ENCODE assay signal across 8 mouse cellular contexts in the genomic region with DNA sequence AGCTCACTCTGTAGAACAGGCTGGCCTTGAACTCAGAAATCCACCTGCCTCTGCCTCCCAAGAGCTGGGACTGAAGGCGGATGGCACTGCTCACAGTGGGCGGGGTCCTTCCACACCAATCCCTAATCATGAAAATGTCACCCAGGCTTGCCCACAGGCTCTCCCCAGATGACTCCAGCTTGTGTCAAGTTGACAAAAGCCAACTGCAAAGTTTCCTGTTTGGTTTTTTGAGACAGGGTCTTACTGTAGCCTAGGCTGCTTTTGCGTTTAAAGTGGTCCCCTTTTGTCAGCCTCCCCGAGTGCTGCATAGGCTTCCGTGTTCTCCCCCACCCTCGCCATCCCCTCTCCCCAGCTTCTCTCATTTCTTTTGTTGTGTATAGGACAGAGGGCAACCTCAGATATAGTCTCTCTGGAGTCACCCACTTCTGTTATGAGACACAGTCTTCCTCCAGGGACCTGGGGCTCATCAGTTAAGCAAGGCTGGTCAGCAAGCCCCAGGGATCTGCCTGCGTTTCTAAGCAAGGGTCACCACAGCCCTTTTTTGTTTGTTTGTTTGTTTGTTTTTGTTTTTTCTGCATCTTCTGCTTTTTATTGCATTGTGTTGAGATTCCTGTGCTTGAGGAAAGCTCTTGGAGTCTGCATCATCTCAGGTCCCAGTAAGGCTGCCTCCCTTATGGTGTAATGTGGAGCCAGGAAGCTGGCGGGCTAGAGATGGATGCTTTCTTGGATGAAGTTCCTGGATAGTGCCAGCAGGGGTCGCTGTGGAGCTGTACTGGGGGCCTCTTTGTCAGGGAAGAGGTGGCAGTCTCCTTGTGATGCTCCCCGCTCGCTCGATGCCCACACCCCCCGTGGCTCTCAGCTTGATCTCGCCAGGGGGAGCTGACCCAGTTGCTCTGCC. TPM values are rescaled to one million over a fixed set of nuclear protein-coding genes. Genes with fewer than 3 reads are reported as not detected.
DNase-seq lines count a peak whose midpoint lies in the region; ATAC-seq and TF ChIP-seq lines count a peak whose summit lies in the region.

No protein-coding gene starts in this region.

- H3ac ChIP-seq in myocyte (ENCODE audit: control insufficient read depth, insufficient read length), result no peak overlapping the region

- DNase-seq in A20 (ENCODE audit: low read depth, low spot score), result peak; percentile 72
- DNase-seq in brain, embryonic 14.5 days (ENCODE audit: low read depth), result peak; percentile 95
- DNase-seq in heart, embryonic 10.5 days (ENCODE audit: low spot score), result peak; percentile 95
- peak; percentile 69 to 74 for DNase-seq in spleen, postnatal 36 days (ENCODE audit: low spot score in 2 of 2)

- no peaks in the 10 kb centered on the region for H3K79me2 ChIP-seq in myocyte (ENCODE audit: control insufficient read depth, insufficient read depth)

- peak; percentile 58 for ATAC-seq in kidney, embryonic 14.5 days (ENCODE audit: low FRiP score, low TSS enrichment)
- ATAC-seq in limb, embryonic 15.5 days (ENCODE audit: insufficient number of reproducible peaks, low FRiP score, low TSS enrichment, low read depth), result no peak

- no peaks in the 10 kb centered on the region for H3K9me3 ChIP-seq in heart, embryonic 10.5 days
- H3K9me3 ChIP-seq in kidney, embryonic 14.5 days (ENCODE audit: control insufficient read depth, low read length), result no peaks in the 10 kb centered on the region
- no peaks in the 10 kb centered on the region for H3K9me3 ChIP-seq in limb, embryonic 15.5 days

- no peaks in the 10 kb centered on the region for H3K4me1 ChIP-seq in embryonic fibroblast, embryonic 13.5 days (ENCODE audit: control insufficient read depth, insufficient read depth, low read length)
- peaks cover 41% of the 10 kb centered on the region for H3K4me1 ChIP-seq in heart, embryonic 10.5 days
- H3K4me1 ChIP-seq in kidney, embryonic 14.5 days (ENCODE audit: control insufficient read depth, insufficient read depth, low read length), result peaks cover 39% of the 10 kb centered on the region
- peaks cover 39% of the 10 kb centered on the region for H3K4me1 ChIP-seq in limb, embryonic 15.5 days

- no peak overlapping the region for H3K27ac ChIP-seq in embryonic fibroblast, embryonic 13.5 days (ENCODE audit: insufficient read depth, low read length)
- H3K27ac ChIP-seq in heart, embryonic 10.5 days, result peak overlapping the region; percentile 71
- no peak overlapping the region for H3K27ac ChIP-seq in kidney, embryonic 14.5 days (ENCODE audit: low read depth, low read length)
- H3K27ac ChIP-seq in limb, embryonic 15.5 days, result no peak overlapping the region

- peak; percentile 98 for TF ChIP-seq CTCF in brain, embryonic 14.5 days (IDR thresholded peaks at IDR 0.05; ENCODE audit: borderline replicate concordance, extremely low read depth, insufficient read depth, insufficient read length)
- TF ChIP-seq CTCF in embryonic fibroblast, embryonic 13.5 days (IDR thresholded peaks at IDR 0.05; ENCODE audit: borderline replicate concordance, insufficient read depth, low read length), result peak; percentile 73; the same call in 1 of the 2 replicates

- 32% methylated on average over 14 of the region's 14 CpGs for WGBS in heart, embryonic 10.5 days
- WGBS in kidney, embryonic 14.5 days, result 38% methylated on average over 14 of the region's 14 CpGs
- WGBS in limb, embryonic 15.5 days, result 37% methylated on average over 14 of the region's 14 CpGs

- H3K4me3 ChIP-seq in embryonic fibroblast, embryonic 13.5 days (ENCODE audit: insufficient read depth, low read length), result no peak overlapping the region
- H3K4me3 ChIP-seq in heart, embryonic 10.5 days, result peak overlapping the region; percentile 35
- peak overlapping the region; percentile 17; the same call in 1 of the 2 replicates for H3K4me3 ChIP-seq in kidney, embryonic 14.5 days (ENCODE audit: low read length)
- peak overlapping the region; percentile 25 for H3K4me3 ChIP-seq in limb, embryonic 15.5 days
- H3K4me3 ChIP-seq in myocyte, result no peak overlapping the region

- peak; percentile 13; the same call in 1 of the 2 replicates for TF ChIP-seq POLR2A in brain, embryonic 14.5 days (IDR thresholded peaks at IDR 0.05; ENCODE audit: borderline replicate concordance, extremely low read depth, insufficient read depth, insufficient read length, poor library complexity, severe bottlenecking)
- TF ChIP-seq POLR2A in embryonic fibroblast, embryonic 13.5 days (IDR thresholded peaks at IDR 0.05; ENCODE audit: low read depth, low read length), result no peak
- TF ChIP-seq POLR2A in myocyte (IDR thresholded peaks at IDR 0.05; ENCODE audit: insufficient read length, low read depth), result no peak

- H3K36me3 ChIP-seq in heart, embryonic 10.5 days, result no peaks in the 10 kb centered on the region
- no peaks in the 10 kb centered on the region for H3K36me3 ChIP-seq in kidney, embryonic 14.5 days (ENCODE audit: control insufficient read depth, insufficient read depth, low read length)
- H3K36me3 ChIP-seq in limb, embryonic 15.5 days, result no peaks in the 10 kb centered on the region
- H3K36me3 ChIP-seq in myocyte (ENCODE audit: control insufficient read depth, insufficient read depth), result no peaks in the 10 kb centered on the region

- H3K4me2 ChIP-seq in kidney, embryonic 14.5 days (replicated peaks; ENCODE audit: low read depth, low read length), result peak overlapping the region; percentile 40
- peak overlapping the region; percentile 44 for H3K4me2 ChIP-seq in limb, embryonic 15.5 days
- peak overlapping the region; percentile 22 for H3K4me2 ChIP-seq in myocyte (ENCODE audit: low read depth)

- peaks cover 24% of the 10 kb centered on the region for H3K27me3 ChIP-seq in heart, embryonic 10.5 days (ENCODE audit: insufficient read depth, poor library complexity, severe bottlenecking)
- no peaks in the 10 kb centered on the region; the same call in 1 of the 2 replicates for H3K27me3 ChIP-seq in kidney, embryonic 14.5 days (ENCODE audit: control insufficient read depth, insufficient read depth, low read length)
- 0 out of 2 replicates have a peak, but pooled peaks cover 5% of the 10 kb centered on the region for H3K27me3 ChIP-seq in limb, embryonic 15.5 days
- H3K27me3 ChIP-seq in myocyte (ENCODE audit: control insufficient read depth, insufficient read depth, insufficient read length), result peaks cover 4% of the 10 kb centered on the region

- H3K9ac ChIP-seq in kidney, embryonic 14.5 days (ENCODE audit: low read depth, low read length), result no peak overlapping the region
- no peak overlapping the region for H3K9ac ChIP-seq in limb, embryonic 15.5 days

TF ChIP-seq in myocyte, 11 proteins besides CTCF, POLR2A, EP300 and RAD21:
- TF ChIP-seq TCF12 (IDR thresholded peaks at IDR 0.05; ENCODE audit: insufficient read depth, poor library complexity, severe bottlenecking) (no peak), CEBPB (IDR thresholded peaks at IDR 0.05; ENCODE audit: insufficient read depth, poor library complexity, severe bottlenecking) (no peak), MAX (IDR thresholded peaks at IDR 0.05; ENCODE audit: low read depth) (no peak), MYOD1 (IDR thresholded peaks at IDR 0.05; ENCODE audit: control insufficient read depth in 1 of 3, insufficient read length in 2 of 3, low read depth in 2 of 3) (no peak), SRF (IDR thresholded peaks at IDR 0.05; ENCODE audit: control insufficient read depth, insufficient read length, low read depth) (no peak), TCF3 (IDR thresholded peaks at IDR 0.05; ENCODE audit: insufficient read length, low read depth) (no peak), E2F4 (IDR thresholded peaks at IDR 0.05; ENCODE audit: insufficient read depth) (no peak), POLR2AphosphoS2 (IDR thresholded peaks at IDR 0.05; ENCODE audit: insufficient read length, low read depth) (no peak), USF1 (IDR thresholded peaks at IDR 0.05; ENCODE audit: low read depth) (no peak), REST (IDR thresholded peaks at IDR 0.05; ENCODE audit: insufficient read depth, insufficient read length) (no peak), MYOG (IDR thresholded peaks at IDR 0.05; ENCODE audit: control insufficient read depth in 1 of 3, insufficient read depth in 1 of 3, insufficient read length in 2 of 3, low read depth in 2 of 3) (no peak)

RNA-seq across cellular contexts. Expression of gene Prcd, which starts 10.4 kb away (rescaled TPM):
- polyA plus RNA-seq in brain, embryonic 14.5 days (2012; rRNA removed), result 1.0 and 1.4 TPM in 2 replicates
- not detected in 2 replicates for polyA plus RNA-seq in embryonic fibroblast, embryonic 13.5 days (2011; ENCODE audit: insufficient read length, low read depth, missing spikeins)
- 0.60 and 0.78 TPM in 2 replicates for polyA plus RNA-seq in heart, embryonic 10.5 days (2016; fragmentation: Nextera tagmentation; extraction: Ambion mirVana)
- polyA plus RNA-seq in kidney, embryonic 14.5 days (2014; fragmentation: Nextera tagmentation; extraction: Ambion mirVana), result 1.1 and 1.4 TPM in 2 replicates
- polyA plus RNA-seq in limb, embryonic 15.5 days (2015; fragmentation: Nextera tagmentation; extraction: Ambion mirVana), result 1.9 and 2.6 TPM in 2 replicates
- polyA plus RNA-seq in myocyte (2012; fragmentation: generic; extraction: Trizol), result 0.74 TPM

RNA-seq across cellular contexts. Expression of gene Cygb, which starts 11.2 kb away (rescaled TPM):
- polyA plus RNA-seq in brain, embryonic 14.5 days (2012; rRNA removed), result 18.3 TPM in 2 replicates
- 0.74 TPM in 1 of 2 replicates, not detected in the other for polyA plus RNA-seq in embryonic fibroblast, embryonic 13.5 days (2011; ENCODE audit: insufficient read length, low read depth, missing spikeins)
- 1.0 and 2.8 TPM in 2 replicates for polyA plus RNA-seq in heart, embryonic 10.5 days (2016; fragmentation: Nextera tagmentation; extraction: Ambion mirVana)
- 11.0 and 11.3 TPM in 2 replicates for polyA plus RNA-seq in kidney, embryonic 14.5 days (2014; fragmentation: Nextera tagmentation; extraction: Ambion mirVana)
- 20.1 and 22.2 TPM in 2 replicates for polyA plus RNA-seq in limb, embryonic 15.5 days (2015; fragmentation: Nextera tagmentation; extraction: Ambion mirVana)
- polyA plus RNA-seq in myocyte (2012; fragmentation: generic; extraction: Trizol), result 0.47 TPM

RNA-seq across cellular contexts. Expression of gene Rhbdf2, which starts 16.1 kb away (rescaled TPM):
- 2.3 and 2.5 TPM in 2 replicates for polyA plus RNA-seq in brain, embryonic 14.5 days (2012; rRNA removed)
- polyA plus RNA-seq in embryonic fibroblast, embryonic 13.5 days (2011; ENCODE audit: insufficient read length, low read depth, missing spikeins), result 10.1 and 11.5 TPM in 2 replicates
- polyA plus RNA-seq in heart, embryonic 10.5 days (2016; fragmentation: Nextera tagmentation; extraction: Ambion mirVana), result 6.7 and 8.7 TPM in 2 replicates
- 5.4 and 7.2 TPM in 2 replicates for polyA plus RNA-seq in kidney, embryonic 14.5 days (2014; fragmentation: Nextera tagmentation; extraction: Ambion mirVana)
- polyA plus RNA-seq in limb, embryonic 15.5 days (2015; fragmentation: Nextera tagmentation; extraction: Ambion mirVana), result 7.1 and 8.2 TPM in 2 replicates
- polyA plus RNA-seq in myocyte (2012; fragmentation: generic; extraction: Trizol), result 16.2 TPM

RNA-seq across cellular contexts. Expression of gene Aanat, which starts 56.7 kb away (rescaled TPM):
- polyA plus RNA-seq in brain, embryonic 14.5 days (2012; rRNA removed), result 1.2 and 2.7 TPM in 2 replicates
- not detected in 2 replicates for polyA plus RNA-seq in embryonic fibroblast, embryonic 13.5 days (2011; ENCODE audit: insufficient read length, low read depth, missing spikeins)
- polyA plus RNA-seq in heart, embryonic 10.5 days (2016; fragmentation: Nextera tagmentation; extraction: Ambion mirVana), result not detected in 2 replicates
- polyA plus RNA-seq in kidney, embryonic 14.5 days (2014; fragmentation: Nextera tagmentation; extraction: Ambion mirVana), result not detected in 2 replicates
- not detected in 2 replicates for polyA plus RNA-seq in limb, embryonic 15.5 days (2015; fragmentation: Nextera tagmentation; extraction: Ambion mirVana)
- not detected for polyA plus RNA-seq in myocyte (2012; fragmentation: generic; extraction: Trizol)

Comparison
In these comparisons a context has a peak if more than half of its experiments do, and no peak if none do; other contexts are left out.
1. H3K4me3 ChIP-seq: peak in heart, embryonic 10.5 days (single experiment), kidney, embryonic 14.5 days (single experiment) and limb, embryonic 15.5 days (single experiment); none in embryonic fibroblast, embryonic 13.5 days (single experiment) and myocyte (single experiment).
2. Peak in every context shown above with its lines, with median percentiles within 50 percentile points of each other: DNase-seq and H3K4me2 ChIP-seq.